Mouse (Mus musculus) heart, postnatal 0 days (tissue): ENCODE data around the gene Troap. TPM values are rescaled to one million over a fixed set of nuclear protein-coding genes. Genes with fewer than 3 reads are reported as not detected.

Experiments
- ATAC-seq: fragments of 200-750 bp; cut with Nextera tagmentation; 2 replicates; pipeline ENCODE4 v1.8.0; 2017; ENCODE audit warnings: low read depth, moderate number of reproducible peaks, moderate library complexity; ENCODE audit not compliant: insufficient read depth
- DNase-seq: peaks from one replicate; pipeline ENCODE4 v3.0.0-alpha.2; 2016; ENCODE audit warnings: low spot score
- H3K27ac ChIP-seq: fragments of 300-500 bp; sonication (generic); 2 replicates; pipeline ENCODE4 v1.5.1; 2014; ENCODE audit warnings: low read depth, mild to moderate bottlenecking
- H3K27me3 ChIP-seq: fragments of 300-500 bp; sonication (generic); 2 replicates; pipeline ENCODE4 v1.6.1; 2014; ENCODE audit warnings: low read length, mixed read lengths; ENCODE audit not compliant: control insufficient read depth, insufficient read depth
- H3K36me3 ChIP-seq: fragments of 300-500 bp; sonication (generic); replicated peaks from 2 replicates; pipeline ENCODE4 v1.6.1; 2014; ENCODE audit warnings: low read length, mixed read lengths; ENCODE audit not compliant: control insufficient read depth, insufficient read depth
- H3K4me1 ChIP-seq: fragments of 300-500 bp; sonication (generic); 2 replicates; pipeline ENCODE4 v1.6.1; 2014; ENCODE audit warnings: antibody characterized with exemption; ENCODE audit not compliant: control insufficient read depth, insufficient read depth
- H3K4me2 ChIP-seq: fragments of 300-500 bp; sonication (generic); 2 replicates; pipeline ENCODE4 v1.6.1; 2014; ENCODE audit warnings: low read depth, mild to moderate bottlenecking, low read length, moderate library complexity
- H3K4me3 ChIP-seq: fragments of 300-500 bp; sonication (generic); 2 replicates; pipeline ENCODE4 v1.5.1; 2014; ENCODE audit warnings: low read depth, low read length
- H3K9ac ChIP-seq: fragments of 300-500 bp; sonication (generic); replicated peaks from 2 replicates; pipeline ENCODE4 v1.6.1; 2014; ENCODE audit warnings: low read depth, low read length, mixed read lengths
- H3K9me3 ChIP-seq: fragments of 300-500 bp; sonication (generic); replicated peaks from 2 replicates; pipeline ENCODE4 v1.6.1; 2016; ENCODE audit warnings: low read length; ENCODE audit not compliant: control insufficient read depth
- CTCF ChIP-seq: IDR thresholded peaks from 2 replicates; pipeline ENCODE4 v1.5.1; 2016; ENCODE audit warnings: antibody characterized with exemption, control low read depth, low read depth
- EP300 ChIP-seq: IDR thresholded peaks from 2 replicates; pipeline ENCODE4 v1.6.1; 2016; ENCODE audit warnings: antibody characterized with exemption, low read depth
- WGBS: fragments of 180-500 bp; shearing (Covaris S2); extraction: QIAGEN DNeasy Blood & Tissue Kit; methylation state at CpG from one replicate; pipeline ENCODE4 v1.1.7; 2014; 5-methylcytosine and 5-hydroxymethylcytosine counted together
- polyA plus RNA-seq: library from polyadenylated mRNA; unstranded; fragments of >200 nt; fragmentation: Nextera tagmentation; extraction: Ambion mirVana; gene quantifications from 2 replicates; pipeline ENCODE4 v1.2.1, GENCODE M21; 2015
- total RNA-seq: library from RNA; depleted of rRNA; stranded (reverse); fragments of >200 nt; gene quantifications from 2 replicates; pipeline ENCODE4 v1.2.3, GENCODE M21; 2014; ENCODE audit warnings: low replicate concordance

The Troap gene
- total and polyA plus RNA-seq, 2 experiments from 2014 or later: 7.0 to 19.1 TPM

DNA sequence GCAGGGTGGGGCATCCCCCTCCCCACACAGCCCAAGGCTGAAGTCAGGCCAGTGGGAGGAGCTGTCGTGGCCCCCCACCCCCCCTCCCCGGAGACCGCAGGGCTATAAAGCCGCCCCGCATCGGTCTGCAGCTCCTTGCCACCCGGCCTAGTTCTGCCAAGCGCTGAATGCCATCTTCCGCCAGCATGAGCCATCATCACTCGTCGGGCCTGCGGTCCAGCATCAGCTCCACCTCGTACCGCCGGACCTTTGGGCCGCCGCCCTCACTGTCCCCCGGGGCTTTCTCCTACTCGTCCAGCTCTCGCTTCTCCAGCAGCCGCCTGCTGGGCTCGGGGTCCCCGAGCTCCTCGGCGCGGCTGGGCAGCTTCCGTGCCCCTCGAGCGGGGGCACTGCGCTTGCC lies 19.3 kb upstream of the Troap start, which contains the start of gene Prph:
Gene Prph, plus strand, starts transcription at position 135 of the 400 bp plus-strand sequence.
- WGBS: 4% methylated on average over 30 of the region's 30 CpGs
- ATAC-seq (no peak), DNase-seq (no peak)
- H3K36me3 ChIP-seq: no peaks in the 10 kb centered on the region
- H3K4me1 ChIP-seq: peaks cover 4% of the 10 kb centered on the region; the same call in 1 of the 2 replicates
- H3K4me3 ChIP-seq: peak within 1 kb of the TSS; percentile 40
- H3K9me3 ChIP-seq: no peaks in the 10 kb centered on the region
- H3K9ac ChIP-seq: no peak within 1 kb of the TSS
- peaks cover 81% of the 10 kb centered on the region for H3K27me3 ChIP-seq
- H3K4me2 ChIP-seq: peak within 1 kb of the TSS; percentile 57
- TF ChIP-seq CTCF (no peak), EP300 (no peak)
- H3K27ac ChIP-seq: no peak within 1 kb of the TSS

DNA sequence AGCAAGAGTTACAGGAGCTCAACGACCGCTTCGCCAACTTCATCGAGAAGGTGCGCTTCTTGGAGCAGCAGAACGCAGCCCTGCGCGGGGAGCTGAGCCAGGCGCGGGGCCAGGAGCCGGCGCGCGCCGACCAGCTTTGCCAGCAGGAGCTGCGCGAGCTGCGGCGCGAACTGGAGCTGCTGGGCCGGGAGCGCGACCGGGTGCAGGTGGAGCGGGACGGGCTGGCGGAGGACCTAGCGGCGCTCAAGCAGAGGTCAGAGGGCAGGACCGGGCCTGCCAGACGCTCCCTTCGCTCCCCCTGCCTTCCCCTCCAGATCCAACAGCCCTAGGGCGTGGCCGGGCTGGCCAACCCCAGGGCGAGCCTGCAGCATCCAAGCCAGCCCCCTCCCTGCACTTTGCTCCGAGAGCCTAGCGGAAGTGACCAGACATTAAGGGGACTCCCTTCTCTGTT lies 18.8 kb upstream of the Troap start:
- peaks cover 83% of the 10 kb centered on the region for H3K27me3 ChIP-seq
- ATAC-seq (peak; percentile 43; the same call in 1 of the 2 replicates), DNase-seq (no peak)
- H3K4me1 ChIP-seq: peaks cover 4% of the 10 kb centered on the region; the same call in 1 of the 2 replicates
- H3K27ac ChIP-seq: no peak overlapping the region
- WGBS: 0% methylated on average over 35 of the region's 37 CpGs
- no peak overlapping the region for H3K9ac ChIP-seq
- no peak for TF ChIP-seq CTCF
- no peak for TF ChIP-seq EP300
- no peaks in the 10 kb centered on the region for H3K9me3 ChIP-seq
- H3K4me3 ChIP-seq: peak overlapping the region; percentile 40
- H3K4me2 ChIP-seq: peak overlapping the region; percentile 57
- H3K36me3 ChIP-seq: no peaks in the 10 kb centered on the region

DNA sequence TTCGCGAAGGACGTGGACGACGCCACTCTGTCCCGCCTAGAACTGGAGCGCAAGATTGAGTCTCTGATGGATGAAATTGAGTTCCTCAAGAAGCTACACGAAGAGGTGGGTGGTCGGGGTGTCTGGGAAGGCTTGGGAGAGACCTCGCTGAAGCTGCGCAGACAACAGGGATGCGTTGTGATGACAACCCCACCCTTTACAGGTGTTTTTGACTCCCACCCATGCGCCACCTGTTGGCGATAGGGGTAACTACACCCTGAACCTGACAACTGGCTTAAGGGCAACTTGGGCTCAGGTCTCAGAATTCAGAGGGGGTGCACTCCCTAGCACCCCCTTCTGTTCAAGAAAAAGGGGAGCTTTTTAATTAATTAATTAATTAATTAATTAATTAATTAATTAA lies 18.0 kb upstream of the Troap start:
- Histone ChIP-seq H3K27me3 (peaks cover 86% of the 10 kb centered on the region), H3K4me3 (peak overlapping the region; percentile 40; the same call in 1 of the 2 replicates), H3K4me2 (peak overlapping the region; percentile 57), H3K27ac (no peak overlapping the region), H3K9ac (no peak overlapping the region), H3K36me3 (no peaks in the 10 kb centered on the region), H3K4me1 (peaks cover 4% of the 10 kb centered on the region; the same call in 1 of the 2 replicates), H3K9me3 (no peaks in the 10 kb centered on the region)
- ATAC-seq: no peak
- WGBS: 12% methylated on average over 14 of the region's 14 CpGs
- no peak for DNase-seq
- TF ChIP-seq EP300 (no peak), CTCF (peak; percentile 56)

DNA sequence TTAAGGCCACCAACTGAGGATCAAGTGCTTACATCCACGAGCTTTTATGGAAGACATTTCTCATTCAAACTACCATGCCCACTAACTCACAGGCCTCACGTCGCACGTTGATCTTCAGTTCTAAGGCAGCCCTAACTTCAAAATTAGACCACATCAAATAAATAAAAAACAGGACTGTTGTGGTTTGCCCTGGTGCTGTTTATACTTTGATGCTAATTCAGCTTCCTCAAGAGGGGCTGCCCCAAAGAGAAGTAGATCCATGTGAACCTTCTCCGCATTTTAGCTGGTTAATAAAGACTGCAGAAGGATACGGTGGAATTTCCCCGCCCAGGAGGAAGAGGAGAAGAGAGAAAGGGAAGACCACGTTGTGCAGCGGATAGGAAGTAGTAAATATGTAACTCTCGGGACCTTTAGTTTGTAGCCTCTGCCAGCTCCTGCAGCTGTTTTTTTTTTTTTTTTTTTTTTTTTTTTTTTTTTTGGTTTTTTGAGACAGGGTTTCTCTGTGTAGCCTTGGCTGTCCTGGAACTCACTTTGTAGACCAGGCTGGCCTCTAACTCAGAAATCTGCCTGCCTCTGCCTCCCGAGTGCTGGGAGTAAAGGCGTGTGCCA lies 8.7 kb upstream of the Troap start:
- H3K4me2 ChIP-seq: no peak overlapping the region
- no peaks in the 10 kb centered on the region for H3K36me3 ChIP-seq
- H3K9me3 ChIP-seq: no peaks in the 10 kb centered on the region
- no peak overlapping the region for H3K9ac ChIP-seq
- DNase-seq: no peak
- H3K27me3 ChIP-seq: 0 out of 2 replicates have a peak, but pooled peaks cover 26% of the 10 kb centered on the region
- H3K27ac ChIP-seq: no peak overlapping the region
- H3K4me3 ChIP-seq: no peak overlapping the region
- no peaks in the 10 kb centered on the region for H3K4me1 ChIP-seq
- ATAC-seq: no peak
- WGBS: 71% methylated on average over 12 of the region's 12 CpGs
- no peak for TF ChIP-seq EP300
- no peak for TF ChIP-seq CTCF

GRCm38 (mm10) chr15:99071988-99072387 lies 2.4 kb upstream of the Troap start:
- WGBS: 74% methylated on average over 1 of the region's 1 CpGs
- Histone ChIP-seq H3K4me2 (no peak overlapping the region), H3K27me3 (0 out of 2 replicates have a peak, but pooled peaks cover 2% of the 10 kb centered on the region), H3K36me3 (no peaks in the 10 kb centered on the region; the same call in 1 of the 2 replicates), H3K4me3 (no peak overlapping the region), H3K9me3 (no peaks in the 10 kb centered on the region), H3K27ac (no peak overlapping the region), H3K9ac (no peak overlapping the region), H3K4me1 (peaks cover 16% of the 10 kb centered on the region)
- DNase-seq (no peak), ATAC-seq (no peak)
- TF ChIP-seq EP300 (no peak), CTCF (no peak)
